Mouse (Mus musculus) G1E (cell line): Measurements from ENCODE around the gene P4ha1. TPM values are rescaled to one million over a fixed set of nuclear protein-coding genes. Genes with fewer than 3 reads are reported as not detected.

Experiments used
- ATAC-seq: 2 replicates; pipeline ENCODE4 v1.8.0; 2016; ENCODE audit warnings: mild to moderate bottlenecking; ENCODE audit not compliant: insufficient number of reproducible peaks, poor library complexity, low FRiP score, severe bottlenecking; ENCODE audit errors: extremely low read depth
- DNase-seq: peaks from one replicate; pipeline ENCODE4 v3.0.0; 2012; ENCODE audit warnings: low spot score
- H3K27me3 ChIP-seq: 2 replicates; pipeline ENCODE4 v1.6.1; 2012; ENCODE audit warnings: mild to moderate bottlenecking, low read length, inconsistent platforms; ENCODE audit not compliant: insufficient read depth
- H3K36me3 ChIP-seq: replicated peaks from 2 replicates; pipeline ENCODE3; 2012; ENCODE audit warnings: mild to moderate bottlenecking, inconsistent platforms
- H3K4me1 ChIP-seq: 2 replicates; pipeline ENCODE4 v1.6.1; 2012; ENCODE audit warnings: low read depth, low read length, inconsistent platforms, mixed read lengths; ENCODE audit not compliant: insufficient read depth
- H3K4me3 ChIP-seq: 2 replicates; pipeline ENCODE4 v1.5.1; 2012; ENCODE audit warnings: low read depth, mild to moderate bottlenecking, inconsistent platforms, low read length, moderate library complexity, mixed read lengths
- H3K9me3 ChIP-seq: replicated peaks from 2 replicates; pipeline ENCODE4 v1.6.1; 2012; ENCODE audit warnings: inconsistent platforms
- CTCF ChIP-seq: IDR thresholded peaks from 2 replicates; pipeline ENCODE4 v1.5.1; 2012; ENCODE audit warnings: low read depth, low read length, inconsistent platforms, mixed read lengths
- GATA1 ChIP-seq: IDR thresholded peaks from 2 replicates; pipeline ENCODE4 v1.6.1; 2012; ENCODE audit warnings: borderline replicate concordance, low read length, inconsistent platforms, mixed read lengths
- GATA2 ChIP-seq: IDR thresholded peaks from 2 replicates; pipeline ENCODE4 v1.6.1; 2012; ENCODE audit warnings: low read depth, low read length, inconsistent platforms, borderline replicate concordance
- POLR2AphosphoS5 ChIP-seq: IDR thresholded peaks from 2 replicates; pipeline ENCODE4 v1.6.1; 2012; ENCODE audit warnings: low read depth, low read length, inconsistent platforms; ENCODE audit not compliant: insufficient replicate concordance
- TAL1 ChIP-seq: conservative IDR thresholded peaks from 2 replicates; pipeline ENCODE4 v1.6.1; 2012; ENCODE audit warnings: low read depth, low read length, inconsistent platforms, mixed read lengths
- polyA plus RNA-seq: library from polyadenylated mRNA; stranded (reverse); fragments of >175 nt; gene quantifications from 2 replicates; pipeline ENCODE4 v1.2.3, GENCODE M21; 2012
- total RNA-seq, 2 experiments: library from RNA; stranded (forward) in 1 of 2; stranded (reverse) in 1 of 2; fragments of 200-1000 nt in 1 of 2; fragments of >200 nt in 1 of 2; fragmentation: Nextera tagmentation in 1 of 2; gene quantifications; 2 replicates each; pipeline ENCODE4 v1.2.3; 2014 to 2017

P4ha1 gene
- total and polyA plus RNA-seq, 3 experiments: 2.3 to 34.2 (median 34.2) TPM

- Histone ChIP-seq H3K27me3 (no peaks in the 10 kb centered on the region; the same call in 1 of the 2 replicates), H3K9me3 (no peaks in the 10 kb centered on the region), H3K36me3 (no peaks in the 10 kb centered on the region), H3K4me1 (peaks cover 3% of the 10 kb centered on the region; the same call in 1 of the 2 replicates), H3K4me3 (no peak overlapping the region)
- no peak for DNase-seq
- no peak for ATAC-seq
- TF ChIP-seq TAL1 (no peak), GATA2 (no peak), POLR2AphosphoS5 (no peak), CTCF (no peak), GATA1 (no peak)
These were observed 11.2 kb upstream of the P4ha1 start for GRCm38 (mm10) chr10:59311881-59312280.

GRCm38 (mm10) chr10:59321112-59321511, 2.0 kb upstream of the P4ha1 start:
- DNase-seq (no peak), ATAC-seq (no peak)
- Histone ChIP-seq H3K36me3 (no peaks in the 10 kb centered on the region), H3K4me3 (no peak overlapping the region), H3K27me3 (no peaks in the 10 kb centered on the region), H3K4me1 (peaks cover 8% of the 10 kb centered on the region), H3K9me3 (no peaks in the 10 kb centered on the region)
- TF ChIP-seq GATA1 (no peak), GATA2 (no peak), POLR2AphosphoS5 (no peak), CTCF (no peak), TAL1 (no peak)

GRCm38 (mm10) chr10:59322271-59322670, 825 bp upstream of the P4ha1 start:
- H3K4me3 ChIP-seq: no peak overlapping the region
- H3K27me3 ChIP-seq: no peaks in the 10 kb centered on the region
- no peaks in the 10 kb centered on the region for H3K36me3 ChIP-seq
- ATAC-seq: no peak
- DNase-seq: no peak
- H3K4me1 ChIP-seq: peaks cover 10% of the 10 kb centered on the region
- no peaks in the 10 kb centered on the region for H3K9me3 ChIP-seq
- TF ChIP-seq TAL1: no peak
- TF ChIP-seq GATA2: no peak
- no peak for TF ChIP-seq POLR2AphosphoS5
- TF ChIP-seq GATA1: no peak

- Histone ChIP-seq H3K36me3 (peaks cover 5% of the 10 kb centered on the region), H3K4me1 (peaks cover 16% of the 10 kb centered on the region), H3K27me3 (no peaks in the 10 kb centered on the region), H3K9me3 (no peaks in the 10 kb centered on the region), H3K4me3 (peak overlapping the region; percentile 75)
- DNase-seq (peak; percentile 9), ATAC-seq (no peak)
- no peak for TF ChIP-seq POLR2AphosphoS5
These were observed 529 bp downstream of the P4ha1 start for GRCm38 (mm10) chr10:59323488-59324161.

- H3K27me3 ChIP-seq: no peaks in the 10 kb centered on the region
- peaks cover 6% of the 10 kb centered on the region for H3K36me3 ChIP-seq
- DNase-seq: no peak
- no peaks in the 10 kb centered on the region for H3K9me3 ChIP-seq
- no peak for ATAC-seq
- peak overlapping the region; percentile 75 for H3K4me3 ChIP-seq
- peaks cover 17% of the 10 kb centered on the region for H3K4me1 ChIP-seq
- TF ChIP-seq POLR2AphosphoS5 (no peak), TAL1 (no peak), GATA1 (no peak), GATA2 (no peak), CTCF (no peak)
These were observed 1.4 kb downstream of the P4ha1 start for GRCm38 (mm10) chr10:59324311-59325165.

GRCm38 (mm10) chr10:59326612-59327315, 3.7 kb downstream of the P4ha1 start:
- TF ChIP-seq GATA2 (no peak), POLR2AphosphoS5 (no peak), CTCF (no peak), GATA1 (no peak), TAL1 (no peak)
- DNase-seq: no peak
- no peak for ATAC-seq
- Histone ChIP-seq H3K36me3 (peaks cover 10% of the 10 kb centered on the region), H3K4me1 (peaks cover 23% of the 10 kb centered on the region), H3K9me3 (no peaks in the 10 kb centered on the region), H3K27me3 (no peaks in the 10 kb centered on the region), H3K4me3 (no peak overlapping the region)
